Mouse (Mus musculus) thymus, postnatal 25 days (tissue): ENCODE data around the gene Btbd11.

Experiments used
- DNase-seq: peaks from one replicate; pipeline ENCODE4 v3.0.0; 2022

The Btbd11 gene

GRCm38 (mm10) chr10:85386605-85387218, at the start of gene Btbd11:
TSS of gene Btbd11 (plus strand) at chr10:85386814.
- peak; percentile 89 for DNase-seq

GRCm38 (mm10) chr10:85338733-85339132, 47.9 kb upstream of the Btbd11 start:
- no peak for DNase-seq

- no peak for DNase-seq
Observed at GRCm38 (mm10) chr10:85341867-85342266, 44.7 kb upstream of the Btbd11 start.

- DNase-seq = no peak
Observed at GRCm38 (mm10) chr10:85347171-85347570, 39.4 kb upstream of the Btbd11 start.

- no peak for DNase-seq
Observed at GRCm38 (mm10) chr10:85352505-85352904, 34.1 kb upstream of the Btbd11 start.

GRCm38 (mm10) chr10:85354270-85354669, 32.3 kb upstream of the Btbd11 start:
- DNase-seq = no peak

GRCm38 (mm10) chr10:85359501-85360066, 27.0 kb upstream of the Btbd11 start:
- DNase-seq = peak; percentile 12

- DNase-seq = no peak
Observed at GRCm38 (mm10) chr10:85362766-85363442, 23.7 kb upstream of the Btbd11 start.

GRCm38 (mm10) chr10:85366876-85367275, 19.7 kb upstream of the Btbd11 start:
- DNase-seq = no peak

GRCm38 (mm10) chr10:85371309-85371708, 15.3 kb upstream of the Btbd11 start:
- DNase-seq = no peak

- no peak for DNase-seq
Observed at GRCm38 (mm10) chr10:85372108-85372507, 14.5 kb upstream of the Btbd11 start.

- no peak for DNase-seq
Observed at GRCm38 (mm10) chr10:85378972-85379371, 7.6 kb upstream of the Btbd11 start.

GRCm38 (mm10) chr10:85382981-85383380, 3.6 kb upstream of the Btbd11 start:
- DNase-seq = no peak

GRCm38 (mm10) chr10:85387219-85388070, 831 bp downstream of the Btbd11 start:
- peak; percentile 50 for DNase-seq

- DNase-seq = peak; percentile 29
Observed at GRCm38 (mm10) chr10:85388071-85388750, 1.6 kb downstream of the Btbd11 start.

GRCm38 (mm10) chr10:85388751-85389115, 2.1 kb downstream of the Btbd11 start:
- DNase-seq = peak; percentile 80

- DNase-seq = peak; percentile 21
Observed at GRCm38 (mm10) chr10:85389286-85390139, 2.9 kb downstream of the Btbd11 start.

GRCm38 (mm10) chr10:85393016-85393415, 6.4 kb downstream of the Btbd11 start:
- no peak for DNase-seq

- no peak for DNase-seq
Observed at GRCm38 (mm10) chr10:85394558-85394957, 7.9 kb downstream of the Btbd11 start.

GRCm38 (mm10) chr10:85411120-85411519, 24.5 kb downstream of the Btbd11 start:
- DNase-seq = peak; percentile 46

GRCm38 (mm10) chr10:85420851-85421628, 34.4 kb downstream of the Btbd11 start:
- no peak for DNase-seq
